Mouse (Mus musculus): Measurements from ENCODE around the gene Pdzd8.

DNA sequence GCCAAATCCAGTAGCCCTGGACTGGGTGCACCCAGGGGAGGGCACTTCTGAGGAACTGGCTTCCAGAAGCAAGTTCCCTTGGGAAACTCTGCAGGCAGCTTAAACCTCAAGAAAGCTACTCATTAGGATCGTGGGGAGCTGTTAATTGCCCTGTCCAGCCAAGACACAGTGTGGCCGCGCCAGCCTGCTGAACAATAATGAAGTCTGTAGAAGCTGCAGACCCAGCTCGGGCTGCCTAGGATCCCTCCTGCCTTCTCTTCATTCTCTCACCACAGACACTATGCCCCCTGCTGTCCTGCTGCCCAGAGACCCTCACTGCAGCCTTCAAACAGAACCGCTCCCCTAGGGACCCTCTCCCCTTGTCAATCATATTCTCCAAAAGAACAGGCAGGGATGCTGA is 42.8 kb upstream of the Pdzd8 start:
- TF ChIP-seq CTCF (IDR thresholded peaks at IDR 0.05; ENCODE audit: control insufficient read depth, insufficient read depth, insufficient read length) (no peak), USF1 (IDR thresholded peaks at IDR 0.05; ENCODE audit: low read depth) (no peak), MYOG (IDR thresholded peaks at IDR 0.05; ENCODE audit: control insufficient read depth, extremely low read depth, insufficient read length) (no peak), CEBPB (IDR thresholded peaks at IDR 0.05; ENCODE audit: low read depth) (no peak), FOSL1 (IDR thresholded peaks at IDR 0.05; ENCODE audit: insufficient read depth, low read length, poor library complexity, severe bottlenecking) (no peak)
